Mouse (Mus musculus) liver, embryonic 11.5 days (tissue): ENCODE results near the gene Rcsd1. TPM values are rescaled to one million over a fixed set of nuclear protein-coding genes. Genes with fewer than 3 reads are reported as not detected.
A peak's percentile ranks its signal among the peaks of the same experiment; 100 is the strongest.

ENCODE experiments used
- ATAC-seq: fragments of 200-750 bp; cut with Nextera tagmentation; replicated peaks from 2 replicates; pipeline ENCODE4 v1.8.0; 2017; ENCODE audit warnings: moderate number of reproducible peaks, mild to moderate bottlenecking, moderate TSS enrichment, moderate library complexity; ENCODE audit not compliant: low FRiP score
- DNase-seq: peaks from one replicate; pipeline ENCODE4 v3.0.0-alpha.2; 2017; ENCODE audit warnings: low spot score
- H3K27ac ChIP-seq: fragments of 300-500 bp; sonication (generic); 2 replicates; pipeline ENCODE4 v1.5.1; 2014; ENCODE audit warnings: mild to moderate bottlenecking, low read depth, low read length, control low read depth
- H3K27me3 ChIP-seq: fragments of 300-500 bp; sonication (generic); replicated peaks from 2 replicates; pipeline ENCODE4 v1.6.1; 2014; ENCODE audit warnings: low read length, mixed read lengths; ENCODE audit not compliant: control insufficient read depth, insufficient read depth
- H3K36me3 ChIP-seq: fragments of 300-500 bp; sonication (generic); 2 replicates; pipeline ENCODE4 v1.6.1; 2014; ENCODE audit warnings: mild to moderate bottlenecking, low read length, moderate library complexity, mixed read lengths; ENCODE audit not compliant: control insufficient read depth, insufficient read depth
- H3K4me1 ChIP-seq: fragments of 300-500 bp; sonication (generic); replicated peaks from 2 replicates; pipeline ENCODE4 v1.6.1; 2014; ENCODE audit warnings: low read length, mixed read lengths; ENCODE audit not compliant: control insufficient read depth, insufficient read depth
- H3K4me2 ChIP-seq: fragments of 300-500 bp; sonication (generic); 2 replicates; pipeline ENCODE4 v1.6.1; 2014; ENCODE audit warnings: mild to moderate bottlenecking, control low read depth, moderate library complexity
- H3K4me3 ChIP-seq: fragments of 300-500 bp; sonication (generic); 2 replicates; pipeline ENCODE4 v1.5.1; 2014; ENCODE audit warnings: low read depth, low read length, control low read depth
- H3K9ac ChIP-seq: fragments of 300-500 bp; sonication (generic); 2 replicates; pipeline ENCODE4 v1.6.1; 2014; ENCODE audit warnings: low read depth, low read length, control low read depth
- H3K9me3 ChIP-seq: fragments of 300-500 bp; sonication (generic); 2 replicates; pipeline ENCODE4 v1.6.1; 2016; ENCODE audit warnings: low read length, inconsistent platforms, mixed read lengths; ENCODE audit not compliant: control insufficient read depth
- WGBS: fragments of 180-500 bp; shearing (Covaris S2); extraction: QIAGEN DNeasy Blood & Tissue Kit; methylation state at CpG from one replicate; pipeline ENCODE4 v1.1.7; 2014; 5-methylcytosine and 5-hydroxymethylcytosine counted together
- polyA plus RNA-seq: library from polyadenylated mRNA; unstranded; fragments of >200 nt; fragmentation: Nextera tagmentation; extraction: Ambion mirVana; gene quantifications from 2 replicates; pipeline ENCODE4 v1.2.1, GENCODE M21; 2014

The Rcsd1 gene
- polyA plus RNA-seq, 1 experiment from 2014 or later: 17.8 TPM

DNA sequence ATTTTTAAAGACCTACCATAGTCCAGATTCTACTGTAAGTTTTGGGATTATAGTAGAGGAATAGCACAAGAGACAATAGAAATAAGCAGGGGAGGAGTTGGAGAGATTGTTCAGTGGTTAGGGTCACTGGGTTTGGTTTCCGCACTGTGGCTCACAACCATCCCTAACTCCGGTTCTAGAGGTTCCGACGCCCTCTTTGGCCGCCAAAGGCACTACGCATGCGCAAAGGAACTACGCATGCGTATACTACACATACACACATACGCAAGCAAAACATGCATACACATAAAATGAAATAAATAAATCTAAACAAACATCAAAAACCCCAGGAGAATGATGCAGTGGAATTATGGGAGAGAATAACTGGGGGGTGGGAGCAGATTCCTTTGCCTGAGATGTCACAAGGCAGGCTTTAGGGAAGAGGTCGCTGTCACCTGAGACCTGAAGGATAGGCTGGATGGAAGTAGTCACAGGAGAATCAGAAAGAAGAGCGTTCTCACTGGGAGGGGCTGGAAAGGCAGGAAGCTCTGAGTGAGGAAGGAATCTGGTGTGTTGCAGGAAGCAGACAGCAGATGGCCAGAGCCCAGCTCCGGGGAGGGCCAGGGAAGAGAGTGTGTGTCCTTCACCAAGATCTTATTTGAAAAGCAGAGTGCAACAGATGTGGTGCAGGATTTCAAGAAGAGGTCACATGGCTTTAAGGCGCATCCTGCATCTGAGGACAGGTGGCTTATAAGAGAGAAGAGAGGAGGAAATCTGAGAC is 56.3 kb downstream of the Rcsd1 start:
- H3K4me2 ChIP-seq: no peak overlapping the region

GRCm38 (mm10) chr1:165652507-165652906 is 57.0 kb downstream of the Rcsd1 start:
- peaks cover 12% of the 10 kb centered on the region; the same call in 1 of the 2 replicates for H3K4me1 ChIP-seq
- H3K9me3 ChIP-seq: no peaks in the 10 kb centered on the region
- H3K9ac ChIP-seq: no peak overlapping the region
- H3K27me3 ChIP-seq: no peaks in the 10 kb centered on the region
- ATAC-seq: no peak
- H3K36me3 ChIP-seq: peaks cover 4% of the 10 kb centered on the region; the same call in 1 of the 2 replicates
- WGBS: 87% methylated on average over 2 of the region's 2 CpGs
- no peak overlapping the region for H3K4me2 ChIP-seq
- no peak for DNase-seq
- no peak overlapping the region for H3K27ac ChIP-seq
- no peak overlapping the region for H3K4me3 ChIP-seq

More for the DNA sequence above, 56.3 kb downstream of the Rcsd1 start:
- no peak for DNase-seq
- Histone ChIP-seq H3K9me3 (no peaks in the 10 kb centered on the region), H3K27ac (no peak overlapping the region), H3K9ac (no peak overlapping the region), H3K4me1 (peaks cover 12% of the 10 kb centered on the region; the same call in 1 of the 2 replicates), H3K36me3 (peaks cover 4% of the 10 kb centered on the region), H3K4me3 (no peak overlapping the region), H3K27me3 (no peaks in the 10 kb centered on the region)
- ATAC-seq: no peak
- 81% methylated on average over 14 of the region's 14 CpGs for WGBS

DNA sequence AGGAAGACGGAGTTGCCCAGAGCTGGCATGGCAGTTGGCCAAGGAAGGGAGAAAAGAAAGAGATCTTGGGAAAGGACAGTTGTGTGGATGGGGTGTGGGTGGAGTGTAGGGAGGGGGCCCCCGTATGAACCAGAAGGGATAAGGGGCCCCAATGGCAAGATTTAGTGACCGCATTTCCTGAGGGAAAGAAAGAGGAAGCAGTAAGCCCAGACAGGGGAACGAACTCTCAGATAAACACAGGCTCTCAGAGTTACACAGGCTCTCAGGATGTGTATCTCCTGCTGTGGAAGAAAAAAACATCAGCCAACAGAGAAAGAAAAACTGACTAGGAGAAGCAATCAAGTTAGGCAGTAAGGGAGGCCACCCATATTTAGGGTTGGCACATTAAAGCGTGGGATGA is 58.4 kb downstream of the Rcsd1 start:
- DNase-seq (no peak), ATAC-seq (no peak)
- peaks cover 12% of the 10 kb centered on the region; the same call in 1 of the 2 replicates for H3K4me1 ChIP-seq
- H3K9me3 ChIP-seq: no peaks in the 10 kb centered on the region
- no peaks in the 10 kb centered on the region for H3K27me3 ChIP-seq
- WGBS: 35% methylated on average over 5 of the region's 5 CpGs
- peaks cover 4% of the 10 kb centered on the region; the same call in 1 of the 2 replicates for H3K36me3 ChIP-seq
- H3K27ac ChIP-seq: no peak overlapping the region
- H3K4me2 ChIP-seq: no peak overlapping the region
- no peak overlapping the region for H3K9ac ChIP-seq
- H3K4me3 ChIP-seq: no peak overlapping the region

- no peak for DNase-seq
- Histone ChIP-seq H3K9me3 (no peaks in the 10 kb centered on the region), H3K4me3 (no peak overlapping the region), H3K27ac (no peak overlapping the region), H3K4me1 (peaks cover 4% of the 10 kb centered on the region; the same call in 1 of the 2 replicates), H3K27me3 (no peaks in the 10 kb centered on the region), H3K9ac (no peak overlapping the region), H3K36me3 (peaks cover 2% of the 10 kb centered on the region; the same call in 1 of the 2 replicates), H3K4me2 (no peak overlapping the region)
- no peak for ATAC-seq
- 62% methylated on average over 4 of the region's 4 CpGs for WGBS
Measured at GRCm38 (mm10) chr1:165645102-165645501, 64.5 kb downstream of the Rcsd1 start.

DNA sequence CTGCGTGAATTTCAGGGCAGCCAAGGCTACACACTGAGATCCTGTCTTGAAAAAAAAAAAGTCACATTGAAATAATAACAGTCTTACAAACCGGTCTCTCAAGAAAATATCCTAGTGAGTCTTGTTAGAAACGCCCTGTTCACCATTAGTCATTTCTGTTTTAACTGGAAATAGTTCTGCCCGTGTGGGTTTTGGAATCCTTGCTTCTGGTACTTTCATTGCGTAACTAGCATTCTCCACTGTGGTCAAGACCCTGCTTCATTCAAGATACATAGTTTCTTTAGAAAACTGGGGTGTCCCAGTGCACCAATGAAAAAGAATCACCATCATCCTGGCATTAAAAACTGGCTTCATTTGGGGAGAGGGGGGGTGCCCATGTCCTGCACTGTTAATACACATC is 65.8 kb downstream of the Rcsd1 start:
- DNase-seq: no peak
- Histone ChIP-seq H3K4me2 (no peak overlapping the region), H3K36me3 (peaks cover under 1% of the 10 kb centered on the region; the same call in 1 of the 2 replicates), H3K4me1 (peaks cover 4% of the 10 kb centered on the region; the same call in 1 of the 2 replicates), H3K27ac (no peak overlapping the region), H3K9me3 (no peaks in the 10 kb centered on the region), H3K9ac (no peak overlapping the region), H3K27me3 (no peaks in the 10 kb centered on the region), H3K4me3 (no peak overlapping the region)
- 69% methylated on average over 5 of the region's 5 CpGs for WGBS
- ATAC-seq: no peak

- no peaks in the 10 kb centered on the region for H3K9me3 ChIP-seq
- under 1% methylated on average over 16 of the region's 16 CpGs for WGBS
- H3K9ac ChIP-seq: peak overlapping the region; percentile 81
- ATAC-seq (peak; percentile 40), DNase-seq (peak; percentile 69)
- peak overlapping the region; percentile 66 for H3K27ac ChIP-seq
- H3K4me1 ChIP-seq: peaks cover 4% of the 10 kb centered on the region; the same call in 1 of the 2 replicates
- H3K4me3 ChIP-seq: peak overlapping the region; percentile 81
- H3K4me2 ChIP-seq: peak overlapping the region; percentile 86
- no peaks in the 10 kb centered on the region for H3K27me3 ChIP-seq
- no peaks in the 10 kb centered on the region for H3K36me3 ChIP-seq
Measured at GRCm38 (mm10) chr1:165642780-165643311, 66.7 kb downstream of the Rcsd1 start.

DNA sequence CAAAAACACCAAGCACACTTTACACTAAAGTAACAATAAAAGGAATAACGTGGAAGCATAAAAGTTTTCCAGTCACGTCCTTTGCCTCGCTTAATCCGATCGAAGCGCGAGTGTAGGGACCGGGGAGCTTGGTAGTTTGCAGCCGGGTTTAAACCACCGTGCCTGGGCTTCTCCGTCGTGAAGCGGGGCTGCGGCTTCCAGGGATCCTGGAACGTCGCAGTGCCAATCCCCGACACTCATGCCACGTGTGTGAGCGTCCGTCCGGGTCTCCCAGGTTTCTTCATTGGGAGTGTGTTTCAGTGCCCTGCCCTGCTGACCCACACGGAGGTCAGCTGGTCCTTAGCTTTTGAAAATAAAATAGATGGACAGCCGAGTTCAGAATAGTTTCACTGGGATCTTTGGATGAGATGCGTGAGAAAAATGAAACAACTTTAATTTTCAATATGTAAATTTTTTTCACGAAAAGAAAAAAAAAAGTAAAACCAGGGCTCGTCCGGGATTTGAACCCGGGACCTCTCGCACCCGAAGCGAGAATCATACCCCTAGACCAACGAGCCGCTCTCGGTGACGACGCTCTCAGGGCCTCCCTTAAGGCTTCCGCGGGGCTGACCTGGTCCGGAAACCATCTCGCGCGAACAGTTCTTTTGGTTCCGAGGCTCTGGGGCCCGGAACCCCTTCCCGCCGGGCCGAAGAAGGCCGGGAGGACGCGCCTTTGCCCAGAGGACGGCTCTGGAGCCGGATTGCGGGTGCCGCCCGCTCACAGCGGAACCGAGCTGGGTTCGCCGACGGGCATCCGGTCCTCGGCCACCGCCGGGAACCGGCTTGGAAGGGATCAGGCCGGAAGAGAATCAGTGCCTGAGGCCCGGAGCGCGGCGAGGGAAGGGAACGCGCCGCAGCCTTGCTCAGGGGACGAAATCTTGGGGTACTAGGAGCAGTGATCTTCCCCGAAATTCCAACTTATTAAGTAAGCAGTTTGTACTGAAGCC is 67.5 kb downstream of the Rcsd1 start:
- no peaks in the 10 kb centered on the region for H3K27me3 ChIP-seq
- DNase-seq: peak; percentile 93
- H3K9ac ChIP-seq: peak overlapping the region; percentile 81
- WGBS: under 1% methylated on average over 75 of the region's 75 CpGs
- H3K4me1 ChIP-seq: peaks cover 4% of the 10 kb centered on the region; the same call in 1 of the 2 replicates
- H3K9me3 ChIP-seq: no peaks in the 10 kb centered on the region
- peak overlapping the region; percentile 81 for H3K4me3 ChIP-seq
- ATAC-seq: peak; percentile 79
- H3K36me3 ChIP-seq: no peaks in the 10 kb centered on the region
- peak overlapping the region; percentile 74 for H3K27ac ChIP-seq
- H3K4me2 ChIP-seq: peak overlapping the region; percentile 86

DNA sequence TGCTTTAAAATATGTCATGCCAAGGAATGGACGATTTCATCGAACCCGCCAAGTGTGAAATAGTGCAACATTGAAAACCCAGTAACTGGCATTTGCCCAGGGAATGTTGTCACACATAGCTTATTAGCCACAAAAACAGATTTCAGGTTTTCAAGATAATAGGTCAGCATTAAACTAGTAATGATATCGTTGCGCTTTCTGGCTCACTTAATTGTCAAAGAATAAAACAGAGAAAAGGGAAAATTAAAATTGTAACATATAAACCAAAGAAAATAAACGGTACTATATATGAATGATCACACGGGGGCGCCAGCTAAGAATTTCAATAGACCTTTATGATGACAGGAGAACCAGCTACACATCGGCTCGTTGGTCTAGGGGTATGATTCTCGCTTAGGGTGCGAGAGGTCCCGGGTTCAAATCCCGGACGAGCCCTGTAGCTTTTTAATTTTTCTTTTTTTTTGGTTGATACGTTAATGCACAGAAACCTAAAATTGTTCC is 68.2 kb downstream of the Rcsd1 start:
- no peaks in the 10 kb centered on the region for H3K27me3 ChIP-seq

More for the DNA sequence above, 68.2 kb downstream of the Rcsd1 start:
- DNase-seq: peak; percentile 80
- Histone ChIP-seq H3K4me2 (peak overlapping the region; percentile 57), H3K9me3 (no peaks in the 10 kb centered on the region), H3K4me3 (peak overlapping the region; percentile 81), H3K9ac (peak overlapping the region; percentile 81), H3K27ac (no peak overlapping the region), H3K4me1 (peaks cover 5% of the 10 kb centered on the region; the same call in 1 of the 2 replicates), H3K36me3 (no peaks in the 10 kb centered on the region)
- 5% methylated on average over 16 of the region's 16 CpGs for WGBS
- ATAC-seq: peak; percentile 73
